Mouse (Mus musculus): ENCODE measurements around the gene Slc2a5.

GRCm38 (mm10) chr4:150162561-150163169 is 43.6 kb downstream of the Slc2a5 start:
- TF ChIP-seq CTCF (IDR thresholded peaks at IDR 0.05; ENCODE audit: low read depth) = peak; percentile 50
- no peak for TF ChIP-seq EP300 (optimal IDR thresholded peaks at IDR 0.05)

Data from stomach, postnatal 0 days (tissue).